Mouse (Mus musculus) liver, adult 2 months (tissue): ENCODE data around the gene Cd9. TPM values are rescaled to one million over a fixed set of nuclear protein-coding genes. Genes with fewer than 3 reads are reported as not detected.

Experiments used
- DNase-seq: peaks from one replicate; pipeline ENCODE4 v3.0.0-alpha.2; 2011; ENCODE audit warnings: low read depth, low spot score; ENCODE audit errors: extremely low read depth
- H3K27ac ChIP-seq: fragments of 200-500 bp; replicated peaks from 2 replicates; pipeline ENCODE4 v1.5.1; 2012; ENCODE audit warnings: low read depth, mild to moderate bottlenecking, control low read depth, inconsistent platforms, low read length; ENCODE audit not compliant: insufficient read depth
- H3K27me3 ChIP-seq: fragments of 200-500 bp; 2 replicates; pipeline ENCODE4 v1.6.1; 2012; ENCODE audit warnings: mild to moderate bottlenecking, moderate library complexity, low read length, inconsistent platforms; ENCODE audit not compliant: control insufficient read depth, insufficient read depth
- H3K36me3 ChIP-seq: fragments of 200-500 bp; 2 replicates; pipeline ENCODE4 v1.6.1; 2012; ENCODE audit warnings: low read length, inconsistent platforms; ENCODE audit not compliant: control insufficient read depth, insufficient read depth
- H3K4me1 ChIP-seq: fragments of 200-500 bp; 2 replicates; pipeline ENCODE4 v1.6.1; 2011; ENCODE audit warnings: low read length; ENCODE audit not compliant: control insufficient read depth, insufficient read depth
- H3K4me3 ChIP-seq: fragments of 200-500 bp; 2 replicates; pipeline ENCODE4 v1.5.1; 2011; ENCODE audit warnings: low read depth, mild to moderate bottlenecking, control low read depth, low read length, moderate library complexity; ENCODE audit not compliant: insufficient read depth
- H3K79me2 ChIP-seq: fragments of 200-500 bp; 2 replicates; pipeline ENCODE4 v1.6.1; 2012; ENCODE audit warnings: inconsistent platforms, mild to moderate bottlenecking, low read length, moderate library complexity; ENCODE audit not compliant: control insufficient read depth, insufficient read depth
- H3K9ac ChIP-seq: fragments of 200-500 bp; 2 replicates; pipeline ENCODE4 v1.6.1; 2012; ENCODE audit warnings: low read depth, mild to moderate bottlenecking, control low read depth, inconsistent platforms, low read length
- CTCF ChIP-seq: fragments of 200-500 bp; IDR thresholded peaks from 2 replicates; pipeline ENCODE4 v1.5.1; 2011; ENCODE audit warnings: low read depth, low read length, control low read depth
- POLR2A ChIP-seq: fragments of 200-500 bp; IDR thresholded peaks from 2 replicates; pipeline ENCODE4 v1.6.1; 2011; ENCODE audit warnings: low read length, control low read depth; ENCODE audit not compliant: insufficient read depth; ENCODE audit errors: extremely low read depth
- WGBS: fragments of 180-500 bp; shearing (Covaris S2); methylation state at CpG from one replicate; pipeline ENCODE4 v1.1.7; 2018; 5-methylcytosine and 5-hydroxymethylcytosine counted together
- polyA plus RNA-seq: library from polyadenylated mRNA; depleted of rRNA; stranded (reverse); fragments of >200 nt; gene quantifications from 2 replicates; pipeline ENCODE4 v1.2.3, GENCODE M21; 2012
- total RNA-seq: library from RNA; depleted of rRNA; stranded (reverse); fragments of >200 nt; gene quantifications from 2 replicates; pipeline ENCODE4 v1.2.3, GENCODE M21; 2014

The Cd9 gene
- total and polyA plus RNA-seq, 2 experiments: 17.4 to 33.7 TPM

DNA sequence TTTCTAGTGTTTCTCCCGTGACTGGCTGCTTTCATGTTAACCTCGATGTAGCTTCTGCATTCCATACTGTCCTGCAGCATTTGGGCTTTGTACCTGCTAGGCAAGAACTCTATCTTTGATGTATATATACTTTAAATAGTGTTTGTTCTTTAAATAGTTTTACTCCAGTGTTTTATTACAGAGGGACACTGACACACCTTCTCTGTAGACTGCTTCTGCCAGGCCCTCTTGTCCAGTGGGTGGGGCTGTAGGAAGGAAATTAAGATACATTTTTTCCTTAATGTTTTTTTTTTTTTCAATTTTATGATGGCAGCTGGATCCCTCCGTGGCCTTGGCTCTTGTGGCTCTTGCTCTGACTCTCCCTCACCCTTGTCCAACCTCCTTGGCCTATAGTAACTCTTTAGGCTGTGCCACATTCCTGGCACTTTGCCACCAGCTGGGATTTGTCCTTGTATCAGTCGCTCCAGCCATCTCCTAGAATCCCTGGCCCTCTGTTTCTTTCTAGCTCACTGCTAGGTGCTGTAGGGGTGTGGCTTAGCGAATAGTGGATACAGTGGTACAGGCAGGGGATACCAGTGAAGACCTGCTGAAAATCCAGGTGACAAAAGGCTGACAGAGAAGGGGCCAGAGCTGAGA is 27.1 kb upstream of the Cd9 start:
- Histone ChIP-seq H3K4me1 (peaks cover 5% of the 10 kb centered on the region; the same call in 1 of the 2 replicates), H3K9ac (no peak overlapping the region), H3K27ac (no peak overlapping the region), H3K79me2 (no peaks in the 10 kb centered on the region), H3K27me3 (no peaks in the 10 kb centered on the region), H3K4me3 (no peak overlapping the region), H3K36me3 (no peaks in the 10 kb centered on the region)
- no peak for DNase-seq
- WGBS: 61% methylated on average over 5 of the region's 5 CpGs
- no peak for TF ChIP-seq POLR2A
- TF ChIP-seq CTCF: no peak

DNA sequence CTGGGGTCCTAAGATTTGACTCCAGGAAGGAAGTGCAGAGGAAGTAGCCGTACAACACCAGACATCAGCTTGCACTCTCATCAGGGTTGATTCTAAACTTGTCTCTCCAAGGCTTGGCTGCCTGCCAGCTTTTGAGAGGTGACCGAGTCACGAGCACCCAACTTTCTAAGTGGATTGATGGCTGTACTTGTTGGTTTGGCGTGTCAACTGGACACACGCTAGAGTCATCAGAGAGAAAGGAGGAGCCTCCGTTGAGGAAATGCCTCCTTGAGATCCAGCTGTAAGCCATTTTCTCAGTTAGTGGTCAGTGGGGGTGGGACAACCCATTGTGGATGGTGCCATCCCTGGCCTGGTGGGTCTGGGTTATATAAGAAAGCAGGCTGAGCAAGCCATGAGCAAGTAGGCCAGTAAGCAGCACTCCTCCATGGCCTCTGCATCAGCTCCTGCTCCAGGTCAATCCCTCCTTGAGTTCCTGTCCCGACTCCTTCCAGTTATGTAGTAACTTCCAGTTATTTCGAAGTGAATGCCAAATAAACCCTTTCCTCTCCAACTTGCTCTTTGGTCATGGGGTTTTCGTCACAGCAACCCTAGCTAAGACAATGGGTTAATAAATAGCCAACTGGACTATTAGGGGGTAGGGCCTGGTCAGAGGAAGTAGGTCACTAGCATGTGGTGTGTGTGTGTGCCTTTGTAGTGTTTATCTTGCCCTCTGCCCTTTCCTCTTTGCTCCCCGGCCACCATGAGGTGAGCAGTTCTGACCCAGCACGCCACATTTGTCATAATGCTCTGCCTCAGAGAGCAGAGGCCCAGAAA is 21.1 kb upstream of the Cd9 start:
- Histone ChIP-seq H3K4me1 (peaks cover 11% of the 10 kb centered on the region), H3K9ac (no peak overlapping the region), H3K27me3 (no peaks in the 10 kb centered on the region), H3K4me3 (no peak overlapping the region), H3K79me2 (no peaks in the 10 kb centered on the region), H3K36me3 (no peaks in the 10 kb centered on the region), H3K27ac (peak overlapping the region; percentile 74)
- 17% methylated on average over 11 of the region's 11 CpGs for WGBS
- TF ChIP-seq POLR2A: no peak
- no peak for TF ChIP-seq CTCF
- DNase-seq: peak; percentile 99

DNA sequence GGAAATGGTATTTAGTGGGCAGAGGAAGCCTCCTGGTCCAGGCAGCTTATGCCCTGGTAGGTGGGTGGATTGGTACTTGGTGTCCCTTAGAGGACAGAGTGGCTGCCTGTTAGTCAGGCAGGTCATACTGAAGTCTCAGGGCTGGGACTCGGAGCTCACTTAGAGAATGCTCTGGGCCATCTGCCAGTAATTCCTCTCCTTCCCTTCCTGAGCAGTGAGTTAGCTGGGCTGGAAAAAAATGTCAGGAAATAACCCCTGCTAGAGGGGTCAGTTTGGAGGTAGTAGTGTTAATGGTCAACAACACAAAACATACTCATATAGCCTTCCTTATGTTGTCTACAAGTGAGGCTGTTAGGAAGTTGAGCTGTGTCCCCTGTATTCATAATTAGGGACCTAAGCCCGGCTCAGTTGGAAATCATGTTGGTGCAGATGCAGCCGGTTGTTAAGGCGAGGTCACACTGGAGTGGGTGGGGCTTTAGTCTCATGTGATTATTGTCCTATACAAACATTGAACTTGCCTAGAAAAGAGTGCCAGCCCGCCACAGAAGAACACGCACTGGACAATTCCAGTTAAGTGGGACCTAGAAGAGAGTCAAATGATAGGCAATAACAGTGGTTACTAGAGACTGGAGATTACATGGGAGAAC is 18.5 kb upstream of the Cd9 start:
- Histone ChIP-seq H3K27ac (no peak overlapping the region), H3K4me3 (no peak overlapping the region), H3K4me1 (peaks cover 11% of the 10 kb centered on the region), H3K79me2 (no peaks in the 10 kb centered on the region), H3K9ac (no peak overlapping the region), H3K36me3 (no peaks in the 10 kb centered on the region), H3K27me3 (no peaks in the 10 kb centered on the region)
- TF ChIP-seq CTCF (no peak), POLR2A (no peak)
- WGBS: 24% methylated on average over 6 of the region's 6 CpGs
- peak; percentile 40 for DNase-seq

DNA sequence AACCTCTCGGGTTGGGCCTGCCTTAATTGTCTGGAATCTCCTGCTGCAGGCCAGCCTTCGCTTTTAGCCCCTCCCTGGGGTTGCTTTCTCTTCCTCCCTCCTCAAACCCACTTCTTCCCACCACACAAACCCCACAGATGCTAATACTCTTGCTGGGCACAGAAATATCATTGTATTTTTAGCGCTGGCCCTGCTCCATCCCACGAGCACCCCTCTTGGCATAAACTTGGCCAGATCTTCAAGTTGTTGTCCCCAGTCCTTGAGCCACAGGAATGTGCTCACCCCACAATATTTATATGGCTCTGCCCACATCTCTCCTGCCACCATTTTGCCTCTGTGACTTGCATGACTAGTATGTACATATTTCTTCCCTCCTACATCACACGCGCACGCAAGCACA is 16.6 kb upstream of the Cd9 start:
- TF ChIP-seq POLR2A: no peak
- TF ChIP-seq CTCF: no peak
- peaks cover 11% of the 10 kb centered on the region for H3K4me1 ChIP-seq
- 97% methylated on average over 7 of the region's 7 CpGs for WGBS

DNA sequence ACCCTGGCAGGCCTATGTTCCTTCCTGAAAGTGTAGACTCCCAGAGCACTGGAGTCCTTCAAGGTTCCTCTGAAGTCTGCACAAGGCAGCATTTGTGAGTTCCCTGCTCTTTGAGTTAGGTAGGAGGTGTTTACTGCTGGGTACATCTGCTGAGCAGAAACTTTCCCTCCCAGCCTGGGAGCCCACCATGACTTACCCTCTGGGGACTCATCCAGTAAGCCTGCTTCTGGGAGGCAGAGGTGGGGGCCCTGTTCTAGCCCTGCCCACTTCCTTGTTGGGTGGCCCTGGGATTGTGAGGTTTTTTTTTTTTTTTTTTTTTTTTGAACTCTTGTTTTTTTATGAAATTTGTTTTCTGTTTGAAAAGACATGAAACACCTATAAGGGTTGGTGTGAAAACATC is 16.1 kb upstream of the Cd9 start:
- no peak overlapping the region for H3K27ac ChIP-seq

More for the DNA sequence above, 16.6 kb upstream of the Cd9 start:
- no peak overlapping the region for H3K27ac ChIP-seq
- H3K27me3 ChIP-seq: no peaks in the 10 kb centered on the region
- no peak for DNase-seq
- H3K4me3 ChIP-seq: no peak overlapping the region
- no peak overlapping the region for H3K9ac ChIP-seq
- H3K79me2 ChIP-seq: no peaks in the 10 kb centered on the region
- H3K36me3 ChIP-seq: no peaks in the 10 kb centered on the region

DNA sequence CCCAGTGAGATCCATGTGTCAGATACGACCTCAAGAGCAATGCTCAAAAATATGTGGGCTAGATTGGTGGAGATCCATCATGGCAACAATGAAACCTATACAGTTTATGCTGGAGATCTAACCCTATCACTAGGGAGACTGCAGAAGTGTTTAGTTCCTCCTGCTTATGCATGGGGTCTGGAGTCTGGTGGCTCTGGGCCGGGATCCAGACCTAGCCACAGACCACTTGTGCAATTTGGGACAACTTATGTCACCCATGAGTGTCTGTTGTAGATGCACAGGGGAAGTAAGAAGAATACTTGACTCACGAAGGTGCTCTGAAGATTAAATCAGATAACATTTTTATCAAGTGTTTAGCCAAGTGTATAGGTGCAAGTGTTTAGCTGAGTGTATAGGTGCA is 15.2 kb upstream of the Cd9 start:
- no peak for DNase-seq
- Histone ChIP-seq H3K79me2 (no peaks in the 10 kb centered on the region), H3K36me3 (no peaks in the 10 kb centered on the region), H3K9ac (no peak overlapping the region), H3K4me3 (no peak overlapping the region), H3K27ac (no peak overlapping the region), H3K4me1 (peaks cover 3% of the 10 kb centered on the region; the same call in 1 of the 2 replicates), H3K27me3 (no peaks in the 10 kb centered on the region)
- TF ChIP-seq POLR2A (no peak), CTCF (no peak)
- 78% methylated on average over 3 of the region's 3 CpGs for WGBS

More for the DNA sequence above, 16.1 kb upstream of the Cd9 start:
- peaks cover 9% of the 10 kb centered on the region for H3K4me1 ChIP-seq
- H3K9ac ChIP-seq: no peak overlapping the region
- H3K36me3 ChIP-seq: no peaks in the 10 kb centered on the region
- no peaks in the 10 kb centered on the region for H3K27me3 ChIP-seq
- TF ChIP-seq POLR2A: no peak
- no peak for TF ChIP-seq CTCF
- no peak for DNase-seq
- no peaks in the 10 kb centered on the region for H3K79me2 ChIP-seq
- no peak overlapping the region for H3K4me3 ChIP-seq
